Mouse (Mus musculus) testis, adult 2 months (tissue): ENCODE data around the gene Itga7.

Experiments used
- CTCF ChIP-seq: fragments of 200-500 bp; IDR thresholded peaks from 2 replicates; pipeline ENCODE4 v1.5.1; 2012; ENCODE audit warnings: low read depth, mild to moderate bottlenecking, inconsistent platforms, low read length, moderate library complexity; ENCODE audit not compliant: control insufficient read depth, insufficient read depth, insufficient replicate concordance
- POLR2A ChIP-seq: fragments of 200-500 bp; IDR thresholded peaks from 2 replicates; pipeline ENCODE4 v1.6.1; 2012; ENCODE audit warnings: low read depth, mild to moderate bottlenecking, inconsistent platforms, low read length, moderate library complexity; ENCODE audit not compliant: control insufficient read depth

DNA sequence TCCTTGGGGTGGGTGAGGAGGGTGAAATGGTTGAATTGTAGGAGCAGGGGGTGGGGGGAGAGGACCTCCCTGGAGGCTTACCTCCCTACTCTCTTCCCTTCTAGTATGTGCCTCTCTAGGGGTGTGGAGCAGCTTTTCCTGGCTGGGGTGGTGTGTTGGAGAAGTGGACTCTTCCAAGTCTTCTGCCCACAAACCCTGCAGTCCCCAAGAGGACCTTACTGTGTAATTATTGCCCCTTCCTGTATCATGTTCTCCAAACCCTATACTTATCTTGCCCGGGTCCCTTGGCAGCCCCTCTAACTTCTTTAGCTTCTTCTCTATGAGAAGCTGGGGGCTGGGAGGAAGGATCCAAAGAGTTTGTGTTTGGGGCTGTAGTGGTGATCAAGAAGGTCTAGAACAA lies 36.8 kb upstream of the Itga7 start:
- TF ChIP-seq POLR2A (no peak), CTCF (no peak)
